Mouse (Mus musculus) lung, adult 2 months (tissue): ENCODE measurements around the gene Pcnx2.

Experiments used
- CTCF ChIP-seq: fragments of 200-500 bp; IDR thresholded peaks from 2 replicates; pipeline ENCODE4 v1.5.1; 2011; ENCODE audit warnings: mild to moderate bottlenecking, low read length, control low read depth; ENCODE audit not compliant: insufficient read depth
- POLR2A ChIP-seq: fragments of 200-500 bp; IDR thresholded peaks from 2 replicates; pipeline ENCODE4 v1.6.1; 2011; ENCODE audit warnings: low read depth, mild to moderate bottlenecking, control low read depth, low read length, borderline replicate concordance; ENCODE audit errors: extremely low read depth

- TF ChIP-seq CTCF, result no peak
- TF ChIP-seq POLR2A, result no peak
Measured at GRCm38 (mm10) chr8:125922333-125922732, 24.2 kb upstream of the Pcnx2 start.
